Mouse (Mus musculus): ENCODE results near the gene Vmn1r90.
"Not testable (repeated sequence)": the region's sequence is repeated elsewhere in the genome, so short reads cannot be mapped to it uniquely, and the experiment has no call there.

Gene Vmn1r90

GRCm38 (mm10) chr7:14563406-14563805, at the start of gene Vmn1r90:
Gene Vmn1r90 (minus strand): TSS chr7:14563506.
- DNase-seq = no peak

GRCm38 (mm10) chr7:14593009-14593408, 29.7 kb upstream of the Vmn1r90 start:
- DNase-seq = not testable (repeated sequence)

DNA sequence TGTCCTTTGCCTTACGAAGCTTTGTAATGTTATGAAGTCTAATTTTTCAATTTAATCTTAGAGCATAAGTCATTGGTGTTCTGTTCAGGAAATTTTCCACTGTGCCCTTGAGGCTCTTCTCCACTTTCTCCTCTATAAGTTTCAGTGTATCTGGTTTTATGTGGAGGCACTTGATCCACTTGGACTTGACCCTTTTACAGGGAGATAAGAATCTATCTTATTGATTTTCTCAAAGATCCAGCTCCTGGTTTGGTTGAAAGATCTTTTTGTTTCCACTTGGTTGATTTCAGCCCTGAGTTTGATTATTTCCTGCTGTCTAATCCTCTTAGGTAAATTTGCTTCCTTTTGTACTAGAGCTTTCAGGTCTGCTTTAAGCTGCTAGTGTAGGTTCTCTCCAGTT, 11.0 kb downstream of the Vmn1r90 start:
- DNase-seq = no peak

- no peak for DNase-seq
Measured at GRCm38 (mm10) chr7:14525280-14525679, 38.0 kb downstream of the Vmn1r90 start.

- no peak for DNase-seq
Measured at GRCm38 (mm10) chr7:14522636-14523035, 40.7 kb downstream of the Vmn1r90 start.

GRCm38 (mm10) chr7:14518301-14518700, 45.0 kb downstream of the Vmn1r90 start:
- no peak for DNase-seq

Data from lung, postnatal 4 days (tissue).